Mouse (Mus musculus) bone marrow macrophage, adult 2 months (primary cell): ENCODE measurements around the gene Cyp2s1. TPM values are rescaled to one million over a fixed set of nuclear protein-coding genes. Genes with fewer than 3 reads are reported as not detected.
A peak's percentile ranks its signal among the peaks of the same experiment; 100 is the strongest.

ENCODE experiments used
- H3K27ac ChIP-seq: 2 replicates; pipeline ENCODE4 v1.5.1; 2012; ENCODE audit warnings: low read depth, low read length; ENCODE audit not compliant: insufficient read depth
- H3K4me1 ChIP-seq: 2 replicates; pipeline ENCODE4 v1.6.1; 2012; ENCODE audit warnings: low read length; ENCODE audit not compliant: control insufficient read depth, insufficient read depth
- H3K4me3 ChIP-seq: 2 replicates; pipeline ENCODE4 v1.5.1; 2012; ENCODE audit warnings: mild to moderate bottlenecking, low read length, moderate library complexity; ENCODE audit not compliant: insufficient read depth
- CTCF ChIP-seq: IDR thresholded peaks from 2 replicates; pipeline ENCODE4 v1.5.1; 2012; ENCODE audit warnings: low read depth, mild to moderate bottlenecking, low read length, moderate library complexity
- POLR2A ChIP-seq: IDR thresholded peaks from 2 replicates; pipeline ENCODE4 v1.6.1; 2012; ENCODE audit warnings: mild to moderate bottlenecking, low read depth, low read length, borderline replicate concordance
- polyA plus RNA-seq: library from polyadenylated mRNA; stranded (reverse); fragments of >200 nt; gene quantifications from 2 replicates; pipeline ENCODE4 v1.2.4, GENCODE M21; 2012; ENCODE audit not compliant: missing spikeins, insufficient read depth, insufficient read length

Cyp2s1 gene
- polyA plus RNA-seq, 1 experiment, result 0.34 TPM

GRCm38 (mm10) chr7:25782744-25783143, 34.0 kb downstream of the Cyp2s1 start:
- no peak overlapping the region for H3K27ac ChIP-seq
- no peak for TF ChIP-seq CTCF
- H3K4me1 ChIP-seq, result peaks cover 19% of the 10 kb centered on the region
- no peak overlapping the region for H3K4me3 ChIP-seq

GRCm38 (mm10) chr7:25781937-25782610, 34.6 kb downstream of the Cyp2s1 start:
- no peak overlapping the region for H3K27ac ChIP-seq
- H3K4me1 ChIP-seq, result peaks cover 15% of the 10 kb centered on the region
- no peak overlapping the region for H3K4me3 ChIP-seq
- no peak for TF ChIP-seq POLR2A

GRCm38 (mm10) chr7:25781321-25781936, 35.3 kb downstream of the Cyp2s1 start:
- H3K4me3 ChIP-seq, result no peak overlapping the region
- TF ChIP-seq POLR2A (no peak), CTCF (no peak)
- H3K4me1 ChIP-seq, result peaks cover 15% of the 10 kb centered on the region
- no peak overlapping the region for H3K27ac ChIP-seq

- Histone ChIP-seq H3K4me3 (no peak overlapping the region), H3K27ac (no peak overlapping the region), H3K4me1 (peaks cover 22% of the 10 kb centered on the region)
- no peak for TF ChIP-seq CTCF
- TF ChIP-seq POLR2A, result no peak
Measured at GRCm38 (mm10) chr7:25780753-25781152, 36.0 kb downstream of the Cyp2s1 start.

GRCm38 (mm10) chr7:25780021-25780420, 36.7 kb downstream of the Cyp2s1 start:
- no peak overlapping the region for H3K4me3 ChIP-seq
- TF ChIP-seq CTCF (no peak), POLR2A (no peak)
- no peak overlapping the region for H3K27ac ChIP-seq
- H3K4me1 ChIP-seq, result peaks cover 21% of the 10 kb centered on the region

- Histone ChIP-seq H3K4me1 (peaks cover 22% of the 10 kb centered on the region), H3K4me3 (no peak overlapping the region), H3K27ac (no peak overlapping the region)
- TF ChIP-seq POLR2A (no peak), CTCF (no peak)
Measured at GRCm38 (mm10) chr7:25768229-25768628, 48.5 kb downstream of the Cyp2s1 start.

- peaks cover 22% of the 10 kb centered on the region for H3K4me1 ChIP-seq
- peak overlapping the region; percentile 31 for H3K27ac ChIP-seq
- no peak overlapping the region for H3K4me3 ChIP-seq
- TF ChIP-seq POLR2A, result no peak
- no peak for TF ChIP-seq CTCF
Measured at GRCm38 (mm10) chr7:25766108-25766507, 50.6 kb downstream of the Cyp2s1 start.

- no peak for TF ChIP-seq CTCF
- TF ChIP-seq POLR2A, result no peak
- Histone ChIP-seq H3K4me1 (peaks cover 22% of the 10 kb centered on the region), H3K27ac (no peak overlapping the region), H3K4me3 (no peak overlapping the region)
Measured at GRCm38 (mm10) chr7:25764221-25764620, 52.5 kb downstream of the Cyp2s1 start.

GRCm38 (mm10) chr7:25763678-25764077, 53.0 kb downstream of the Cyp2s1 start:
- peaks cover 22% of the 10 kb centered on the region for H3K4me1 ChIP-seq
- TF ChIP-seq POLR2A (no peak), CTCF (no peak)
- H3K27ac ChIP-seq, result no peak overlapping the region
- H3K4me3 ChIP-seq, result no peak overlapping the region

GRCm38 (mm10) chr7:25761354-25761753, 55.4 kb downstream of the Cyp2s1 start:
- Histone ChIP-seq H3K27ac (no peak overlapping the region), H3K4me1 (peaks cover 18% of the 10 kb centered on the region), H3K4me3 (no peak overlapping the region)
- TF ChIP-seq CTCF, result no peak
- no peak for TF ChIP-seq POLR2A

GRCm38 (mm10) chr7:25756011-25756410, 60.7 kb downstream of the Cyp2s1 start:
- peak; percentile 76 for TF ChIP-seq CTCF
- TF ChIP-seq POLR2A, result no peak
- H3K4me1 ChIP-seq, result peaks cover 14% of the 10 kb centered on the region
- H3K4me3 ChIP-seq, result peak overlapping the region; percentile 51
- peak overlapping the region; percentile 72 for H3K27ac ChIP-seq
